Mouse (Mus musculus): ENCODE measurements around the gene Tmem156.

DNA sequence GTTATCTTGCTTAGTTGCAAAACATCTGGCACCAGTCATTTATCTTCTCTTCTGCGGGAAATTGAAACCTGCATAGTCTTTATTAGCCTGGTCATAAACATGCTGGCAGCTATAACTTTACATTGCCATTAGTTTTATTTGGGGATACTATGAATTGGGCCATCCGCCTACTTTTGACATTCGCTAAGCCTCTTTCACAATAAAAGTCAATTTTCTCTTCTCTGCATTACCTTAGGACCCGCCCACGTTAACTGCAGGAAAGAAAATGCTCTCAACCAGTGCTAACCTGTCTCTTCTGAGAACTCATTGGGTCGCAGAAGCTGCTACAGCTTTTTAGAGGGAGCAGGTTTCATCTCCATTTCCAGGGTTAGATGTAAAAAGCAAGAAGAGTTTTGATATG is 23.8 kb downstream of the Tmem156 start:
- TF ChIP-seq CTCF (conservative IDR thresholded peaks at IDR 0.05; ENCODE audit: insufficient read depth, insufficient read length, low read depth, low read length) (no peak), POLR2A (IDR thresholded peaks at IDR 0.05; ENCODE audit: low read depth, low read length) (no peak)
